In the genomic region with DNA sequence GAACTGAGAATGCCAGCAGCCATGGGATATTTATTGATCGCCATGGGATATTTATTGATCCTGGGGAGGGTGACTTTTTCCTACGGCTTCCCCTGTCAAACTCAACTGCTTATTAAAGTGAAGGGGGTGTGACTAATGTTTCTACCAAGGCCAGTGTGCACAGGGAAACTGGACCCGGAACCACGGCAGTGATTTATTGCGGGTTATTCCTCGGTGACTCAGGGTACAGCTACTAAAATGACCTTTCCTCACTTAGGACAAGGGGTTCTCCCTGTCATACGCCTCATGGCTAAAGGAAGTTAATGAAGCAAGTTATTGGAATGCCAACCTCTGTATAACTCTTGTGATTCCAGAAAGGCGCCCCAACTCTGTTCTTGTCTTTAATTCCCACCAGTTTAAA, we compare ENCODE assay signal across 11 mouse cellular contexts.
"Had no signal": no experiment of that assay in that cellular context is flagged by ENCODE, and none has a peak within 500 bp of the region (broad histone marks: within the 10 kb centered on the region; RNA-seq: fewer than 3 reads in every experiment).

No protein-coding gene starts in this region.

- DNase-seq: kidney, postnatal 4 days; left cerebral cortex, postnatal 4 days; lung, adult 18-20 months; right cerebral cortex, adult 18-20 months; right cerebral cortex, postnatal 25 days; thymus, adult 18-20 months; thymus, postnatal 14 days had no signal

- H3K4me3 ChIP-seq: limb, embryonic 13.5 days; midbrain, embryonic 12.5 days; neural tube, embryonic 15.5 days had no signal

- H3K36me3 ChIP-seq: limb, embryonic 13.5 days; midbrain, embryonic 12.5 days; neural tube, embryonic 15.5 days had no signal

- H3K4me1 ChIP-seq: midbrain, embryonic 12.5 days; neural tube, embryonic 15.5 days had no signal

- H3K27ac ChIP-seq: limb, embryonic 13.5 days; liver, embryonic 14.5 days; midbrain, embryonic 12.5 days; neural tube, embryonic 15.5 days had no signal

- H3K27me3 ChIP-seq: limb, embryonic 13.5 days; midbrain, embryonic 12.5 days; neural tube, embryonic 15.5 days had no signal

- H3K9ac ChIP-seq: limb, embryonic 13.5 days; liver, embryonic 14.5 days; midbrain, embryonic 12.5 days; neural tube, embryonic 15.5 days had no signal

- H3K4me2 ChIP-seq: limb, embryonic 13.5 days; midbrain, embryonic 12.5 days; neural tube, embryonic 15.5 days had no signal

- H3K9me3 ChIP-seq: limb, embryonic 13.5 days; midbrain, embryonic 12.5 days; neural tube, embryonic 15.5 days had no signal
